ENCODE assay signal across 11 mouse cellular contexts in the genomic region with DNA sequence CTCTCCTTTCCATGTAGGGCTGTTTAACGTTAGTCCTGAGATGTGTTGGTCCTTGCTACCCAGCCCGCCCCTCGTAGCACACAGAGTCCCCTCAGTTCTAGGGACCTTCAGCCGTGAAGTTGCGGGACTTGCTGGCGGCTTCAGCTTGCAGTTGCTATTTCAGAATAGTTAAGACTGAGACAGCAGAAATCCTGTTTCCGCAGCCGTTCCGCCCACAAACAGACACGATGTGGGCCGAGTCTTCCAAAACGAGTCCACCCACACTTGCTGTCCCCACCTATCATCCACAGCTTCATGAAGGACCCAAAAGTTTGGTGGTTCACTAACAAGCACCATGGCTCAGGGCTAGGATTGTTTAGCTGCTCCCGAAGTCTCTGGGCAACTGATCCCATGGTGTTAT. TPM values are rescaled to one million over a fixed set of nuclear protein-coding genes. Genes with fewer than 3 reads are reported as not detected.
DNase-seq lines count a peak whose midpoint lies in the region.
"Had no signal": no experiment of that assay in that cellular context is flagged by ENCODE, and none has a peak within 500 bp of the region (broad histone marks: within the 10 kb centered on the region; RNA-seq: fewer than 3 reads in every experiment).

No protein-coding gene starts in this region.

- DNase-seq in left cerebral cortex, adult 18-20 months (ENCODE audit: low spot score in 2 of 2), result peak; percentile 72 to 79
- no peak for DNase-seq in left cerebral cortex, postnatal 4 days
- DNase-seq in cerebellum, adult 9-10 months, result peak; percentile 55
- peak; percentile 83 for DNase-seq in layer of hippocampus, adult 9-11 months
- peak; percentile 78 for DNase-seq in right cerebral cortex, postnatal 25 days
- DNase-seq in lung, adult 18-20 months, result no peak
- DNase-seq in embryo, embryonic 10 days (ENCODE audit: low spot score), result no peak
- DNase-seq: gastrocnemius, postnatal 10 days; kidney, postnatal 36 days; lung, postnatal 10 days; thymus, postnatal 25 days had no signal

- intact Hi-C loops in left cerebral cortex, postnatal 4 days (cut with DNase I), result no loop called here

RNA-seq across cellular contexts. Expression of a gene that starts 40.6 kb away (rescaled TPM):
- total RNA-seq in left cerebral cortex, adult 18-20 months (2021), result under 1 TPM in 1 of 2 experiments, not detected in 1; 0.19 TPM
- total RNA-seq in left cerebral cortex, postnatal 4 days (2021), result under 1 TPM in 1 of 2 experiments, not detected in 1; 0.20 TPM
- total RNA-seq: gastrocnemius, postnatal 10 days had no signal

RNA-seq across cellular contexts. Expression of a gene that starts 51.8 kb away (rescaled TPM):
- not detected for total RNA-seq in left cerebral cortex, adult 18-20 months (2021)
- under 1 TPM in 1 of 2 experiments, not detected in 1; 0.80 TPM for total RNA-seq in left cerebral cortex, postnatal 4 days (2021)

Comparison
In these comparisons a context has a peak if more than half of its experiments do, and no peak if none do; other contexts are left out.
1. DNase-seq: peak in left cerebral cortex, adult 18-20 months (2 of 2), cerebellum, adult 9-10 months (single experiment), layer of hippocampus, adult 9-11 months (single experiment) and right cerebral cortex, postnatal 25 days (single experiment); none in left cerebral cortex, postnatal 4 days (single experiment), lung, adult 18-20 months (0 of 2) and embryo, embryonic 10 days (single experiment).